Mouse (Mus musculus) liver, embryonic 14.5 days (tissue): ENCODE data around the gene Axdnd1. TPM values are rescaled to one million over a fixed set of nuclear protein-coding genes. Genes with fewer than 3 reads are reported as not detected.

ENCODE experiments used
- ATAC-seq: fragments of 200-750 bp; cut with Nextera tagmentation; 2 replicates; pipeline ENCODE4 v1.8.0; 2017; ENCODE audit warnings: moderate number of reproducible peaks, mild to moderate bottlenecking, moderate library complexity; ENCODE audit not compliant: insufficient read depth
- DNase-seq, 3 experiments: peaks; one replicate each; pipeline ENCODE4 v3.0.0-alpha.2; 2012 to 2013; ENCODE audit warnings: low read depth in 3 of 3, low spot score in 3 of 3
- H3K27ac ChIP-seq: fragments of 300-500 bp; sonication (generic); 2 replicates; pipeline ENCODE4 v1.5.1; 2014; ENCODE audit warnings: moderate library complexity, mild to moderate bottlenecking, control low read depth, inconsistent platforms
- H3K27me3 ChIP-seq: fragments of 300-500 bp; sonication (generic); 2 replicates; pipeline ENCODE4 v1.6.1; 2014; ENCODE audit warnings: mild to moderate bottlenecking, low read length, moderate library complexity; ENCODE audit not compliant: control insufficient read depth, insufficient read depth
- H3K36me3 ChIP-seq: fragments of 300-500 bp; sonication (generic); replicated peaks from 2 replicates; pipeline ENCODE4 v1.6.1; 2014; ENCODE audit warnings: low read depth; ENCODE audit not compliant: control insufficient read depth, insufficient read depth
- H3K4me1 ChIP-seq, 2 experiments: fragments of 200-500 bp in 1 of 2; fragments of 300-500 bp in 1 of 2; sonication (generic) in 1 of 2; replicated peaks; 2 replicates each; pipeline ENCODE4 v1.6.1; 2012 to 2014; ENCODE audit warnings: antibody characterized with exemption in 1 of 2, inconsistent platforms in 1 of 2, low read length in 1 of 2; ENCODE audit not compliant: control insufficient read depth in 2 of 2, insufficient read depth in 2 of 2
- H3K4me2 ChIP-seq: fragments of 300-500 bp; sonication (generic); 2 replicates; pipeline ENCODE4 v1.6.1; 2014; ENCODE audit warnings: low read depth, mild to moderate bottlenecking, control low read depth, moderate library complexity
- H3K4me3 ChIP-seq, 2 experiments: fragments of 200-500 bp in 1 of 2; fragments of 300-500 bp in 1 of 2; sonication (generic) in 1 of 2; 2 replicates each; pipeline ENCODE4 v1.5.1; 2012 to 2014; ENCODE audit warnings: low read depth in 2 of 2, low read length in 2 of 2, mild to moderate bottlenecking in 2 of 2, control low read depth in 1 of 2, inconsistent platforms in 1 of 2, moderate library complexity in 1 of 2; ENCODE audit not compliant: insufficient read depth in 1 of 2
- H3K9ac ChIP-seq: fragments of 300-500 bp; sonication (generic); replicated peaks from 2 replicates; pipeline ENCODE4 v1.6.1; 2014; ENCODE audit warnings: mild to moderate bottlenecking, control low read depth, moderate library complexity
- H3K9me3 ChIP-seq: fragments of 300-500 bp; sonication (generic); 2 replicates; pipeline ENCODE4 v1.6.1; 2016; ENCODE audit warnings: low read length, mixed read lengths; ENCODE audit not compliant: control insufficient read depth
- CTCF ChIP-seq: IDR thresholded peaks from 2 replicates; pipeline ENCODE4 v1.5.1; 2016; ENCODE audit warnings: antibody characterized with exemption, low read depth, control low read depth
- EP300 ChIP-seq: IDR thresholded peaks from 2 replicates; pipeline ENCODE4 v1.6.1; 2016; ENCODE audit warnings: antibody characterized with exemption, low read depth
- WGBS: fragments of 180-500 bp; shearing (Covaris S2); extraction: QIAGEN DNeasy Blood & Tissue Kit; methylation state at CpG from one replicate; pipeline ENCODE4 v1.1.7; 2014; ENCODE audit not compliant: insufficient replicate concordance; 5-methylcytosine and 5-hydroxymethylcytosine counted together
- polyA plus RNA-seq, 2 experiments: library from polyadenylated mRNA; depleted of rRNA in 1 of 2; stranded (reverse) in 1 of 2; unstranded in 1 of 2; fragments of >200 nt; fragmentation: Nextera tagmentation in 1 of 2; extraction: Ambion mirVana in 1 of 2; gene quantifications; 2 replicates each; pipeline versions ENCODE4 v1.2.1 to v1.2.3; 2012 to 2014

Gene Axdnd1
- polyA plus RNA-seq, 2 experiments: 0.06 to 0.09 TPM

- WGBS: 52% methylated on average over 7 of the region's 7 CpGs
- H3K27ac ChIP-seq: no peak overlapping the region
- H3K9ac ChIP-seq: no peak overlapping the region
- no peak overlapping the region for H3K4me2 ChIP-seq
- TF ChIP-seq CTCF (no peak), EP300 (no peak)
- H3K4me1 ChIP-seq: no peaks in the 10 kb centered on the region
- no peak overlapping the region for H3K4me3 ChIP-seq
- no peaks in the 10 kb centered on the region for H3K27me3 ChIP-seq
- H3K9me3 ChIP-seq: no peaks in the 10 kb centered on the region
- no peaks in the 10 kb centered on the region for H3K36me3 ChIP-seq
- ATAC-seq (no peak), DNase-seq (no peak)
Measured at GRCm38 (mm10) chr1:156273647-156274046, 147.3 kb downstream of the Axdnd1 start.

Other genes starting within 250 kb of the Axdnd1 start
- gene Fam163a, start 216.1 kb downstream of the Axdnd1 start, polyA plus RNA-seq (2012; rRNA removed): 0.01 TPM in 2 replicates
- gene Fam163a, start 216.1 kb downstream of the Axdnd1 start, polyA plus RNA-seq (2014; fragmentation: Nextera tagmentation; extraction: Ambion mirVana): not detected in 2 replicates
- 0.02 and 0.08 TPM in 2 replicates for gene Tdrd5, start 117.5 kb downstream of the Axdnd1 start, polyA plus RNA-seq (2012; rRNA removed)
- 0.15 TPM in 1 of 2 replicates, not detected in the other for gene Tdrd5, start 117.5 kb downstream of the Axdnd1 start, polyA plus RNA-seq (2014; fragmentation: Nextera tagmentation; extraction: Ambion mirVana)
- 0.01 TPM in 1 of 2 replicates, not detected in the other for gene Nphs2, start 110.4 kb downstream of the Axdnd1 start, polyA plus RNA-seq (2012; rRNA removed)
- gene Nphs2, start 110.4 kb downstream of the Axdnd1 start, polyA plus RNA-seq (2014; fragmentation: Nextera tagmentation; extraction: Ambion mirVana): not detected in 2 replicates
- gene Gm2000, start 55.1 kb downstream of the Axdnd1 start, polyA plus RNA-seq (2012; rRNA removed): 150 and 744 TPM in 2 replicates
- gene Gm2000, start 55.1 kb downstream of the Axdnd1 start, polyA plus RNA-seq (2014; fragmentation: Nextera tagmentation; extraction: Ambion mirVana): 677 and 682 TPM in 2 replicates
- 8.1 and 8.8 TPM in 2 replicates for gene Soat1, start 53.2 kb upstream of the Axdnd1 start, polyA plus RNA-seq (2012; rRNA removed)
- gene Soat1, start 53.2 kb upstream of the Axdnd1 start, polyA plus RNA-seq (2014; fragmentation: Nextera tagmentation; extraction: Ambion mirVana): 10.4 and 11.7 TPM in 2 replicates
- gene Gm10031, start 102.9 kb upstream of the Axdnd1 start, polyA plus RNA-seq (2012; rRNA removed): 1.0 and 2.1 TPM in 2 replicates
- 0.27 TPM in 1 of 2 replicates, not detected in the other for gene Gm10031, start 102.9 kb upstream of the Axdnd1 start, polyA plus RNA-seq (2014; fragmentation: Nextera tagmentation; extraction: Ambion mirVana)
- gene Abl2, start 137.6 kb upstream of the Axdnd1 start, polyA plus RNA-seq (2012; rRNA removed): 1.4 and 1.6 TPM in 2 replicates
- 1.1 and 1.2 TPM in 2 replicates for gene Abl2, start 137.6 kb upstream of the Axdnd1 start, polyA plus RNA-seq (2014; fragmentation: Nextera tagmentation; extraction: Ambion mirVana)